Mouse (Mus musculus): ENCODE data around the gene Hoxb3. TPM values are rescaled to one million over a fixed set of nuclear protein-coding genes. Genes with fewer than 3 reads are reported as not detected.

The Hoxb3 gene
- total RNA-seq, 2 experiments from 2014 or later, result not detected

- DNase-seq (ENCODE audit: low spot score in 2 of 2), result no peak
Observed at GRCm38 (mm10) chr11:96351831-96352230, 28.7 kb downstream of the Hoxb3 start.

DNA sequence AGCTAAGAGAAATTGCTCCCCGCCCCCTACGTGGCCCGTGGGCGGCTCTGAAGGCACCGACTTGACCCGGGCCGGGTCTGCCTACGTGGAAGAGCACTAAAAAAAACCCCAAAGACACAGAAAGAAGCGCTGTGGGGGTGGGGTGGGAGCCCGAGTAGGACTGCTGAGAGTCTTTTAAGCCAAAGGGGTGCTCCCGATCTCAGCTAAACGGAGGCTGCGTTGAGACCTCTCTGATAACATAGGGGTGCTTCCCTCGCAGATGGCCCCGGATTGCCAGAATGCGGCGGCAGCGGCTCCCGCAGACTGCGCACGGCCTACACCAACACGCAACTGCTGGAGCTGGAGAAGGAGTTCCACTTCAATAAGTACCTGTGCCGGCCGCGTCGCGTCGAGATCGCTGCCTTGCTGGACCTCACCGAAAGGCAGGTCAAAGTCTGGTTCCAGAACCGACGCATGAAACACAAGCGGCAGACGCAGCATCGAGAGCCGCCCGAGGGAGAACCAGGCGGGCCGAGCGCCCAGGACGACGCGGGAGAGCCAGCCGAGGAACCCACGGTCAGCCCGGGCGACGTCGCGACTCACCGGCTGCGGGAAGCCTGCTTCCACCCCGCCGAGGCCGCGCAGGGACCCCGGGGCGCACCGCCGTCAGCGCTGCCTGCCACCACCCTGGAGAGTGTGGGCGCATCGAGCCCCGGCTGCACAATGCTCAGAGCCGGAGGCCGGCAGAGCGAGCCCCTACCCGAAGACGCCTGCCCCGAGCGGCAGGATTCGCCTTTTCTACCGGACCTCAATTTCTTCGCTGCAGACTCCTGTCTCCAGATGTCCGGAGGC is 29.8 kb downstream of the Hoxb3 start:
- no peak for DNase-seq (ENCODE audit: low spot score in 2 of 2)

- no peak for DNase-seq (ENCODE audit: low spot score in 2 of 2)
Observed at GRCm38 (mm10) chr11:96353522-96353841, 30.4 kb downstream of the Hoxb3 start.

DNA sequence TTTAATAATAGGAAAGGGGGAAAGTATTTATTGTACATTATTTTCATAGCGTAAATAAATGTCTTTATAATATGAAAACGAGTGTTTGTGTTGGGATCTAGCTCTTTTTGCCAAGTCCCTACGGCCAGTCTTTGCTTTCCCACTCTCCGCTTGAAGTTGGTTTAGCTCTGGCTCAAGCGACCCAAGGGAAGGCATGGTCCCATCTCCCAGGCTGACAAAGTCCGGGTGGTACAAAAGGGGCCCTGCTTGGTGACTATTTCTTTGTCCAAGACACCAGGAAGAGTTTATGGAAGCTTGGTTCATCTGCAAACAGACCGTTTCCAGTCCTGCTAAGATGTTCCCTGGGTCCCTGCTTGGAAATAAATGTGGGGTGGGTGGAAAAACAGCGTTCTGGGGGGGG is 30.8 kb downstream of the Hoxb3 start:
- no peak for DNase-seq (ENCODE audit: low spot score in 2 of 2)

DNA sequence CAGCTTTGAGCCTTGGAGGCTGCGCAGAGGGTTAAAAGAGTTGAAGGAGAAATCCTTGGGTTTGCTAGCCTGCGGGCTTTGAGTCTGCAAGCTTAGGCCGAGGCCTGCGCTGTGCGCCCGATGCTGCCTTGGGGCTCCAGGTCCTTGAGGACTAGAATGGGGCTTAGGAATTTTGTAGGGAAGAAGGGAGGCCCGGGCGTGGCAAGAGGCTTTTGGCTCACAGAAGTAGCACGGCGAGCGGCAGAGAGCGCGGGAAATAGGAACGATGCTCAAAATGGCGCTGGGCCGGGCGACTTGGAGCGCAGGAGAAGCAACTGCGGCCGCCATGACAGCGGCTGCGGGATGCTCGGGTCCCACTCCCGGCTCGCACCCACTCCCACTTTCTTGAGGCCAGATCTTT is 31.2 kb downstream of the Hoxb3 start:
- no peak for DNase-seq (ENCODE audit: low spot score in 2 of 2)

GRCm38 (mm10) chr11:96354801-96355311 is 31.7 kb downstream of the Hoxb3 start:
- DNase-seq (ENCODE audit: low spot score in 2 of 2), result no peak

DNA sequence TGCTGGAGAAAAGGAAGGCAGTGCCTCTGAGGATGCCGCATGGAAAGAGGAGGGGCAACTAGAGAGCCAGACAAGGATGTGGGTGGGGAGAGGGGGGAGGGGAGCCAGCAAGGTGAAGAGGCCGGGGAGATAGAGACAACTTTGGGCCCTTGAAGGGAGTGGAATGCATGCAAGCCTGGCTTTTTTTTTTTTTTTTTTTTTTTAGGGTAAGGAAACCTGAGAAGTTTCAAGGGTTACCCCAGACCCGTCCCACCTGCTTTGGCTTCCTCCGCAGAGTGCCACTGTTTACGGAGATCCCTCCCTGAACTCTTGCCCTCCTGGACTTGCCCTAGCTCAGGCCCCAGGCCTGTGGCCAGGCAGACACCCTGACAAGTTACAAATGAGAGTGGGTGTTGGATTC is 40.7 kb downstream of the Hoxb3 start:
- DNase-seq (ENCODE audit: low spot score in 2 of 2), result no peak

DNA sequence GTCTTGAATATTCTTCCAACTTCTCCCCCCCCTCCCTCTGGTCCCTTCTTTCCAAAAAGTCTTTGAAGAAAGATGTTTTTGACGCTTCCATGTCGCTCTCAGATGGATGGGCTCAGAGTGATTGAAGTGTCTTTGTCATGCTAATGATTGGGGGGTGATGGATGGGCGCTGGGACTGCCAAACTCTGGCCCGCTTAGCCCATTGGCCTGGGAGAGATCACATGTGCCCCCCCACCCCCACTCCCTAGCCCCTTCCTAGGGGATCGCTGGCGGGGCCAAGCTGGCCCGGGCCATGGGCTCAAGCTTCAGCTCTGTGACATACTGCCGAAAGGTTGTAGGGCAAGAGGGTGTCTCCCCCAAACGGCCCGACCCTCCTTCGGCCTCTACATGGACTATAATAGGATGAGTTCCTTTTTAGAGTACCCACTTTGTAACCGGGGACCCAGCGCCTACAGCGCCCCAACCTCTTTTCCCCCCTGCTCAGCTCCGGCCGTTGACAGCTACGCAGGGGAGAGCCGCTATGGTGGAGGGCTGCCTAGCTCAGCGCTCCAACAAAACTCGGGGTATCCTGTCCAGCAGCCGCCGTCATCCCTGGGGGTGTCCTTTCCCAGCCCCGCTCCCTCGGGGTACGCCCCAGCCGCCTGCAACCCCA is 42.4 kb downstream of the Hoxb3 start, which contains the start of gene Hoxb1:
Gene Hoxb1, plus strand, starts transcription at position 312 of the 651 bp plus-strand sequence.
- DNase-seq (ENCODE audit: low spot score in 2 of 2), result no peak

DNA sequence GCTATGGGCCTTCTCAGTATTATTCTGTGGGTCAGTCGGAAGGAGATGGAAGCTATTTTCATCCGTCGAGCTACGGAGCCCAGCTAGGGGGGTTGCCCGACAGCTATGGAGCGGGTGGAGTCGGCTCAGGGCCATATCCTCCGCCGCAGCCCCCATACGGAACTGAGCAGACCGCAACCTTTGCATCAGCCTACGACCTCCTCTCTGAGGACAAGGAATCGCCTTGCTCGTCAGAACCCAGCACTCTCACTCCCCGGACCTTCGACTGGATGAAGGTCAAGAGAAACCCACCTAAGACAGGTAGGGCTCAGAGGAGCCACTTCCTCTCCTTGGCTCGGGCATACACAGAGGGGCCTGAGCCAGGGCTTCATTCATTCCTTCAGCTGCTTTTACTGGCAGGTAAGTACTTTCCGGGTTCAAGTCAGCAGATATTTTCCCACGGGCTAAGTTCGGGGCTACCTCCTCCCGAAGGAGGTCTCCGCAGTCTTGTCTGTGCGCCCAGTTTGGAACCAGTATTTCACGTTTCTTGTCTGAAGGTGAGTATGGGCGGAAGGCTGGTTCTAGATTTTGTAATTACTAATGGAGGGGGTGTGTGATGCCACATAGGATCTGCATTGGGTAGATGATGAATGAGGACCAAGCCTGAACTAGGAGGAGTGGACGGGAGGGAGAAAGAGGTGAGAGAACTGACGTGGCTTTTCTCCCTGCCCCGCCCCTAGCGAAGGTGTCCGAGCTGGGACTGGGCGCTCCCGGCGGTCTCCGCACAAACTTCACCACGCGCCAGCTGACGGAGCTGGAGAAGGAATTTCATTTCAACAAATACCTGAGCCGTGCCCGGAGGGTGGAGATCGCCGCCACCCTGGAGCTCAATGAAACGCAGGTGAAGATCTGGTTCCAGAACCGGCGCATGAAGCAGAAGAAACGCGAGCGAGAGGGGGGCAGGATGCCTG is 43.2 kb downstream of the Hoxb3 start:
- DNase-seq (ENCODE audit: low spot score in 2 of 2), result no peak

GRCm38 (mm10) chr11:96367141-96367540 is 44.0 kb downstream of the Hoxb3 start:
- no peak for DNase-seq (ENCODE audit: low spot score in 2 of 2)

DNA sequence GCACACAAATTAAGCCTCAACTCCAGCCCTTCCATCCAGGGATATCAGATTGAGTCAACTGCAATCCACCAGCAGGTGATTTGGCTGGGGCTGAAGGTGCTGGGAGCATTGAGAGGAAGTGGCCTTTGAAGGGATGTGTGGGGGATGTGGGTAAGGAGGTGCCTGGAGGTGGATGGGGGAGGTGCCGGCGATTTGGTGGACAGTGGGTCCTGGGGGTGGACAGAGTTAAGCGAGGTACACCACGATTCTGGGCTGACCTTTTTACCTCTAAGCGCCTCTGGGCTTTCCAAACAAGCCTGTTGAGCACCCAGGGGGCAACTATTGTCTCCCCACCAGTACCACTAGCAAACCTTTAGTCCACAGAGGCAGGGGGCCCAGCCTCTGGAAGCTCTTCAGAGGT is 45.6 kb downstream of the Hoxb3 start:
- DNase-seq (ENCODE audit: low spot score in 2 of 2), result no peak

DNA sequence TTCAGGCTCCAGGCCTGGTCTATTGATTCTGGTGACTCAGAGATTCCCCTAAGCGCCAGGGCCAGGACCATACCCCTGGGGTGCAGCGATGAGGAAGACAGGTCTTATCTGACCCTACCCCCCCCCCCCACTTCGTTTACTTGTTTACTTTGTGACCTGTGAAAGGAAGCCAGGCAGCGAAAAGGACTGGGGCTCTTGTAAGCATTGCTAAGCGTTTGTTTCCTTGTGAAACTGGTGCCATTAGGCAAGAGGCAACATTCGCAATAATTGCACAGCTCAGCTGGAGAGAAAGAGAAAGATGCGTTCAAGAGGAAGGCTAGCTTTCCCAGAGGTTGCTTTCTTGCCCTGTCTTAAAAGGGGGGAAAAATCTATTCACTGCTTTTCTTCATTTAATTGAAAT is 46.0 kb downstream of the Hoxb3 start:
- no peak for DNase-seq (ENCODE audit: low spot score in 2 of 2)

- no peak for DNase-seq (ENCODE audit: low spot score in 2 of 2)
Observed at GRCm38 (mm10) chr11:96371726-96372125, 48.6 kb downstream of the Hoxb3 start.

GRCm38 (mm10) chr11:96372519-96372918 is 49.4 kb downstream of the Hoxb3 start:
- DNase-seq (ENCODE audit: low spot score in 2 of 2), result no peak

DNA sequence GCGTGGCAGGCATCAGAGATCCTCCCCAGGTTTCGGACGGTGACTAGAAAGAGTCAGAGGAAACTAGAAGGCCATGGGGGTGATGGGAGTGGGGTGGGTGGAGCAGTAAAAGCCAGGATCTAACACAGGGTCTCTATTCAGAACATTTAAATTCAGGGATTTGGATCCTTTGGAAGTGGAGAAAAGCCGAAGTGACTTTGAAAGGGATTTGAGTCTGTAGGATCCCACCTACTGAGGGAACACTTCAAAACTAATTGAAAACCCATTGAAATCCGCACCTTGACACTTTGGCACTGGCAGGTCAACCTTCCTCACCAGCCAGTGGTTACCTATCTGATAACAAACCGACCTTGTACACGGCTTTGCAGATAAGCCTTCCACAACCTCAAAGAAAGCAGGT is 51.7 kb downstream of the Hoxb3 start:
- DNase-seq (ENCODE audit: low spot score in 2 of 2), result no peak

DNA sequence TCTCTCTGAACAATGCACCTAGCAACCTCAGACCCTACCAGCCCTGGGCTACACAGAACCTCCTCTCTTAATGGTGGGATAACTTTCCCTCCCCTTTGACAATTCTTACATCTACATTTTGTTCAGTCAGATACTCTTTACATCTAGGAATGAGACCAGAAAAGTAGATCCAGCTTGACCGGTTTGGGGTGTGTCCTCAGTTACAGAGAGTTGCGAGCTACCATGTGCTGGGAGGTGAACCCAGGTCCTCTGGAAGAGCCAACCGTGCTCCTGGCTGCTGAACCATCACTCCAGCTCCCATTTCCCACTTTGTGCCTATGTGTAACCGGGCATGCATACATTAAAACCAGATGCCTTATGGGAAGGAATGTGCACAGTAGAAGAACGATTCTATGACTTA is 60.3 kb downstream of the Hoxb3 start:
- DNase-seq (ENCODE audit: low spot score in 2 of 2), result no peak

DNA sequence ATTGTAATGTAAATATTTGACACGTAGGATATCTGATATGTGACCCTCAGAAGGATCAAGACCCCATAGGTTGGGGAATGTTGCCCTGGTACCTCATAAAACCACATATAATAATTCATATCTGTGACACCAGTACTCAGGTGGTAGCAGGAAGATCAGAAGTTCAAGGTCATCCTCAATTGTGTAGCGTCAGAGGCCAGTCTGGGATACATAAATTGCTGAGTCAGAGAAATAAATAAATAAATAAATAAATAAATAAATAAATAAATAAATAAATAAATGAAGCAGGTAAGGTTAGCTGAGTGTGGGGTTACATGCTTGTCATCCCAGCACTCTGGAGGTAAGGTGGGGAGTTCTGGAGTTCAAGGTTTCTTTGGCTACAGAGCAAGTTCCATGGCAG is 64.5 kb downstream of the Hoxb3 start:
- DNase-seq (ENCODE audit: low spot score in 2 of 2), result no peak

DNA sequence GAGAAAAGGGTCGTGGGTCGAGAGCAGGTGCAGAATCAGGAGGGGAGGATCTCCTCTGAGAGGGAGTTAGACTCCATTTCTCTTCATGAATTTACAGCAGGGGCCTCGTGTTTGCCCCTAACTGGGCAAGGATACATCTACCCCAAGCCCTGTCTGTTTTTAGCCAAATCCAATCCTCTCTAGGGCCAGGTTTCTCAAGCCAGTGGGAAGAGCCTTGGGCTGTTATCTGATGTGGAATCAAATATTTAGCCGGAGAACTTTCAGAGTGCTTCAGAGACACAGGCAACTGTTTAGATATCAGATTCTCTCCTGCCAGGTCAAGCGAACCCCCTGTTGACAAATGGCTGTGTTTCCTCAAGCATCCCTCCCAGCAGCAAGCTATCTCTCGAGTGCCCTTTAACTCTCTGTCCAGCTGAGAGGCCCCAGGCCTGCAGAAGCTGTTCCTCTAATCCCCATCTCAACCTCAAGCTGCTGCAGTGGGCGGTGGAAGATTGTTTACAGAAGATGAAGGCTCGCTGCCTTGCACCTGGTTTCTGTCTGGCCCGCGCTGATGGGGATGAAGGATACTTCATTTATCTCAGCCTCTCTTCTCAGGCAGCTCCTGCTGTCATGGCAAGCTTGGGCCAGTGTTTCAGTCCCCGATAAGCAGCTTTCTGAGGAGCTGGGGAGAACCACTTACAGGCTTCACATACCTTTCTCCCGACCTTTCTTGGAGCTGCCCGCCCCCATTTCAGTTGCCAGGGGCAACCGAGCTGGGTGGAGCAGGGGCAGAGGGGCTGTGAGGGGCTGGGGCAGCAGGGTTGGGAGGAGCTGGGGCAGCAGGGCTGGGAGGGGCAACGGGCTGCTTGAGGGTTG is 73.9 kb downstream of the Hoxb3 start:
- no peak for DNase-seq (ENCODE audit: low spot score in 2 of 2)
